15 mouse cellular contexts compared by ENCODE assay signal in genomic region chr9:102369141-102369540, GRCm38 (mm10). TPM values are rescaled to one million over a fixed set of nuclear protein-coding genes. Genes with fewer than 3 reads are reported as not detected.
DNase-seq lines count a peak whose midpoint lies in the region; ATAC-seq and TF ChIP-seq lines count a peak whose summit lies in the region.
"Had no signal": no experiment of that assay in that cellular context is flagged by ENCODE, and none has a peak within 500 bp of the region (broad histone marks: within the 10 kb centered on the region; RNA-seq: fewer than 3 reads in every experiment).

No protein-coding gene starts in this region.

- WGBS in forebrain, embryonic 10.5 days: 79% methylated on average over 3 of the region's 3 CpGs
- 76% methylated on average over 3 of the region's 3 CpGs for WGBS in forebrain, embryonic 13.5 days
- 79% methylated on average over 3 of the region's 3 CpGs for WGBS in kidney, postnatal 0 days
- 75% methylated on average over 3 of the region's 3 CpGs for WGBS in kidney, embryonic 15.5 days
- WGBS in midbrain, postnatal 0 days: 82% methylated on average over 3 of the region's 3 CpGs
- 80% methylated on average over 3 of the region's 3 CpGs for WGBS in midbrain, embryonic 13.5 days

- ATAC-seq in forebrain, embryonic 13.5 days: no peak
- ATAC-seq in kidney, postnatal 0 days (replicated peaks; ENCODE audit: low FRiP score, low read depth): no peak
- no peak for ATAC-seq in kidney, embryonic 15.5 days (replicated peaks; ENCODE audit: low FRiP score)
- ATAC-seq in midbrain, postnatal 0 days (ENCODE audit: low FRiP score): no peak
- no peak for ATAC-seq in midbrain, embryonic 13.5 days

- no peaks in the 10 kb centered on the region for H3K9me3 ChIP-seq in forebrain, embryonic 10.5 days
- no peaks in the 10 kb centered on the region for H3K9me3 ChIP-seq in forebrain, embryonic 13.5 days (replicated peaks)
- H3K9me3 ChIP-seq in kidney, postnatal 0 days (replicated peaks; ENCODE audit: low read length): no peaks in the 10 kb centered on the region
- no peaks in the 10 kb centered on the region for H3K9me3 ChIP-seq in kidney, embryonic 15.5 days (replicated peaks)
- no peaks in the 10 kb centered on the region for H3K9me3 ChIP-seq in midbrain, postnatal 0 days (ENCODE audit: low read length)
- no peaks in the 10 kb centered on the region for H3K9me3 ChIP-seq in midbrain, embryonic 13.5 days
- H3K9me3 ChIP-seq: embryonic facial prominence, embryonic 15.5 days; midbrain, embryonic 10.5 days had no signal

- H3K4me1 ChIP-seq in forebrain, embryonic 10.5 days: peaks cover 6% of the 10 kb centered on the region; the same call in 1 of the 2 replicates
- no peaks in the 10 kb centered on the region for H3K4me1 ChIP-seq in forebrain, embryonic 13.5 days
- H3K4me1 ChIP-seq in kidney, postnatal 0 days (replicated peaks; ENCODE audit: insufficient read depth, low read length): no peaks in the 10 kb centered on the region
- H3K4me1 ChIP-seq in kidney, embryonic 15.5 days: no peaks in the 10 kb centered on the region
- H3K4me1 ChIP-seq in midbrain, postnatal 0 days (ENCODE audit: insufficient read depth, low read length): no peaks in the 10 kb centered on the region
- 0 out of 2 replicates have a peak, but pooled peaks cover 2% of the 10 kb centered on the region for H3K4me1 ChIP-seq in midbrain, embryonic 13.5 days (replicated peaks)
- H3K4me1 ChIP-seq: embryonic facial prominence, embryonic 15.5 days had no signal

- no peak overlapping the region for H3K4me2 ChIP-seq in forebrain, embryonic 13.5 days
- no peak overlapping the region for H3K4me2 ChIP-seq in kidney, postnatal 0 days (ENCODE audit: low read length)
- no peak overlapping the region for H3K4me2 ChIP-seq in kidney, embryonic 15.5 days
- no peak overlapping the region for H3K4me2 ChIP-seq in midbrain, postnatal 0 days (ENCODE audit: low read depth, low read length, poor library complexity, severe bottlenecking)
- H3K4me2 ChIP-seq in midbrain, embryonic 13.5 days (replicated peaks): no peak overlapping the region
- H3K4me2 ChIP-seq: embryonic facial prominence, embryonic 15.5 days had no signal

- H3K4me3 ChIP-seq in forebrain, embryonic 10.5 days: no peak overlapping the region
- H3K4me3 ChIP-seq in forebrain, embryonic 13.5 days: no peak overlapping the region
- H3K4me3 ChIP-seq in kidney, postnatal 0 days (replicated peaks; ENCODE audit: low read depth, low read length): no peak overlapping the region
- H3K4me3 ChIP-seq in kidney, embryonic 15.5 days (replicated peaks): no peak overlapping the region
- no peak overlapping the region for H3K4me3 ChIP-seq in midbrain, postnatal 0 days (ENCODE audit: low read depth, low read length)
- no peak overlapping the region for H3K4me3 ChIP-seq in midbrain, embryonic 13.5 days (replicated peaks)
- H3K4me3 ChIP-seq: embryonic facial prominence, embryonic 15.5 days; midbrain, embryonic 10.5 days had no signal

- peak; percentile 52 for TF ChIP-seq CTCF in kidney, postnatal 0 days (IDR thresholded peaks at IDR 0.05; ENCODE audit: low read depth)
- peak; percentile 46 for TF ChIP-seq CTCF in midbrain, postnatal 0 days (IDR thresholded peaks at IDR 0.05)

- no peak overlapping the region for H3K27ac ChIP-seq in forebrain, embryonic 10.5 days
- no peak overlapping the region for H3K27ac ChIP-seq in forebrain, embryonic 13.5 days
- no peak overlapping the region for H3K27ac ChIP-seq in kidney, postnatal 0 days
- no peak overlapping the region for H3K27ac ChIP-seq in kidney, embryonic 15.5 days
- no peak overlapping the region for H3K27ac ChIP-seq in midbrain, postnatal 0 days (ENCODE audit: low read depth, low read length)
- H3K27ac ChIP-seq in midbrain, embryonic 13.5 days: no peak overlapping the region
- H3K27ac ChIP-seq: embryonic facial prominence, embryonic 15.5 days; midbrain, embryonic 10.5 days had no signal

- no peaks in the 10 kb centered on the region for H3K36me3 ChIP-seq in forebrain, embryonic 10.5 days (replicated peaks)
- H3K36me3 ChIP-seq in forebrain, embryonic 13.5 days (ENCODE audit: poor library complexity, severe bottlenecking): no peaks in the 10 kb centered on the region
- no peaks in the 10 kb centered on the region for H3K36me3 ChIP-seq in kidney, postnatal 0 days (ENCODE audit: insufficient read depth, low read length)
- no peaks in the 10 kb centered on the region for H3K36me3 ChIP-seq in kidney, embryonic 15.5 days
- no peaks in the 10 kb centered on the region for H3K36me3 ChIP-seq in midbrain, postnatal 0 days (ENCODE audit: insufficient read depth, low read length)
- H3K36me3 ChIP-seq in midbrain, embryonic 13.5 days: no peaks in the 10 kb centered on the region
- H3K36me3 ChIP-seq: embryonic facial prominence, embryonic 15.5 days; midbrain, embryonic 10.5 days had no signal

- no peak overlapping the region for H3K9ac ChIP-seq in forebrain, embryonic 13.5 days
- no peak overlapping the region for H3K9ac ChIP-seq in kidney, postnatal 0 days (ENCODE audit: low read depth, low read length)
- no peak overlapping the region for H3K9ac ChIP-seq in kidney, embryonic 15.5 days
- H3K9ac ChIP-seq in midbrain, postnatal 0 days (replicated peaks; ENCODE audit: low read length, poor library complexity, severe bottlenecking): no peak overlapping the region
- no peak overlapping the region for H3K9ac ChIP-seq in midbrain, embryonic 13.5 days (replicated peaks)
- H3K9ac ChIP-seq: embryonic facial prominence, embryonic 15.5 days had no signal

- H3K27me3 ChIP-seq in forebrain, embryonic 10.5 days (ENCODE audit: poor library complexity, severe bottlenecking): 0 out of 2 replicates have a peak, but pooled peaks cover 2% of the 10 kb centered on the region
- H3K27me3 ChIP-seq in forebrain, embryonic 13.5 days: no peaks in the 10 kb centered on the region
- H3K27me3 ChIP-seq in kidney, postnatal 0 days (ENCODE audit: insufficient read depth, low read length): no peaks in the 10 kb centered on the region
- H3K27me3 ChIP-seq in kidney, embryonic 15.5 days: no peaks in the 10 kb centered on the region
- no peaks in the 10 kb centered on the region for H3K27me3 ChIP-seq in midbrain, postnatal 0 days (ENCODE audit: insufficient read depth, low read length)
- H3K27me3 ChIP-seq in midbrain, embryonic 13.5 days: no peaks in the 10 kb centered on the region
- H3K27me3 ChIP-seq: embryonic facial prominence, embryonic 15.5 days had no signal

- DNase-seq in forebrain, embryonic 10.5 days (ENCODE audit: extremely low spot score, low spot score): peak; percentile 15
- no peak for DNase-seq in kidney, postnatal 0 days (ENCODE audit: low spot score)
- DNase-seq in midbrain, postnatal 0 days (ENCODE audit: low spot score): no peak
- DNase-seq in adipocyte (ENCODE audit: low spot score): no peak
- no peak for DNase-seq in left cerebral cortex, adult 18-20 months (ENCODE audit: low spot score in 2 of 2)
- DNase-seq: adrenal gland, postnatal 10 days; kidney, adult 2 months; lung, postnatal 14 days had no signal

RNA-seq across cellular contexts. Expression of gene Ephb1, which starts 14.6 kb away (rescaled TPM):
- 9.1 and 11.0 TPM in 2 replicates for polyA plus RNA-seq in forebrain, embryonic 10.5 days (2016; fragmentation: Nextera tagmentation; extraction: Ambion mirVana)
- polyA plus RNA-seq in forebrain, embryonic 13.5 days (2015; fragmentation: Nextera tagmentation; extraction: Ambion mirVana): 23.0 and 29.4 TPM in 2 replicates
- polyA plus RNA-seq in kidney, postnatal 0 days (2015; fragmentation: Nextera tagmentation; extraction: Ambion mirVana): 4.2 and 4.3 TPM in 2 replicates
- 4.1 and 4.8 TPM in 2 replicates for polyA plus RNA-seq in kidney, embryonic 15.5 days (2015; fragmentation: Nextera tagmentation; extraction: Ambion mirVana)
- 85.9 and 99.8 TPM in 2 replicates for total RNA-seq in midbrain, postnatal 0 days (2014; rRNA removed)
- polyA plus RNA-seq in midbrain, postnatal 0 days (2015; fragmentation: Nextera tagmentation; extraction: Ambion mirVana): 67.7 and 69.4 TPM in 2 replicates
- 62.9 and 66.2 TPM in 2 replicates for polyA plus RNA-seq in midbrain, embryonic 13.5 days (2015; fragmentation: Nextera tagmentation; extraction: Ambion mirVana)
- total RNA-seq in left cerebral cortex, adult 18-20 months (2021): 10 to 100 TPM; 20.3 to 26.9 TPM
- total RNA-seq: granulocyte monocyte progenitor cell, adult 5-6 weeks; hematopoietic stem cell, adult 5-6 weeks had no signal
